ENCODE assay signal across 14 mouse cellular contexts in the genomic region with DNA sequence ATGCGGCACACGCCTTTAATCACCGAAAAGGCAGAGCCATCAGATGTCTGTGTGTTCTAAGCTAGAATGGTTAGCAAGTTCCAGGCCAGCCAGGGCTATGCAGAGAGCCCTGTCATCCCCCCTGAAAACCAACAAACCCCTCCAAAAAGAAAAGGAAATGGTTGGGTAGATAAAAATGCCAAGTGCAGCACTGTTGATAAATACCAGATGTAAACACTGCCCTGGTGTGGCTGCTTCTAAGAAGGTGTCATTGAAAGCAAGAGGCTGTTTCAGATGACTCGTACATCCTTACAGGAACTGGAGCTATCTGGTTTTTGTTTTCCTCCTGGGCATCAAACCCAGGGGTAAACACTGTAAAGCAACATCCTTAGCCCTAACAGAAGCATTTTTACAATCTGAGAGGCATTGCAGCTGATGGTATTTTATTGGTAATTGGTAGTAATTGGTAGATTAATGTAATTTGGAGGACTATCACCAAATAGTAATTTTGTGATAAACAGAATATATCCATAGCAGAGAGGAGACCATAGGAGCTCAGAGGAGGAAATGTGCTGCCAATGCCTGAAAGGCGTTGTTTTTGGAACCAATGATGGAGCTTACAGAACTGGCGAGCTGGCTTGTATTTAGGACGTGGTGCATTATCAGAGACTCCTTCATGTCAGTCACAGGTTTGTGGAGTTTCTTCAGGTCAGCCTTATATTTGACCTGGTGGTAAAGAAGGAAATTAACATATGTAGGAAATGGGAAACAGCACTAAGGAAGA.
"Had no signal": no experiment of that assay in that cellular context is flagged by ENCODE, and none has a peak within 500 bp of the region (broad histone marks: within the 10 kb centered on the region; RNA-seq: fewer than 3 reads in every experiment).

No protein-coding gene starts in this region.

- H3K27ac ChIP-seq: limb, embryonic 13.5 days; liver, embryonic 14.5 days; midbrain, embryonic 12.5 days; stomach, postnatal 0 days had no signal

- ATAC-seq: intestine, embryonic 16.5 days; midbrain, embryonic 16.5 days had no signal

- H3K9me3 ChIP-seq: limb, embryonic 13.5 days; midbrain, embryonic 12.5 days had no signal

- DNase-seq: kidney, adult 2 months; kidney, postnatal 25 days; layer of hippocampus, adult 9-11 months; layer of hippocampus, postnatal 36 days; left cerebral cortex, postnatal 4 days; lung, adult 2 months; right cerebral cortex, postnatal 14 days; thymus, postnatal 4 days had no signal

- H3K4me1 ChIP-seq: limb, embryonic 13.5 days; midbrain, embryonic 12.5 days had no signal

- H3K36me3 ChIP-seq: limb, embryonic 13.5 days; midbrain, embryonic 12.5 days had no signal

- H3K27me3 ChIP-seq: limb, embryonic 13.5 days; midbrain, embryonic 12.5 days had no signal

- H3K9ac ChIP-seq: limb, embryonic 13.5 days; liver, embryonic 14.5 days; midbrain, embryonic 12.5 days had no signal

- H3K4me3 ChIP-seq: limb, embryonic 13.5 days; midbrain, embryonic 12.5 days had no signal

- H3K4me2 ChIP-seq: limb, embryonic 13.5 days; midbrain, embryonic 12.5 days had no signal
